Mouse (Mus musculus) activated CD4-positive, CD25-positive, alpha-beta regulatory T cell, adult 9 weeks (primary cell): ENCODE measurements around the gene Cyfip1. TPM values are rescaled to one million over a fixed set of nuclear protein-coding genes. Genes with fewer than 3 reads are reported as not detected.

ENCODE experiments used
- polyA plus RNA-seq: library from polyadenylated mRNA; unstranded; fragments of 100-300 nt; shearing (Covaris generic); gene quantifications from one replicate; pipeline ENCODE4 v1.2.1, GENCODE M21; 2017

Cyfip1 gene
- 116 TPM for polyA plus RNA-seq

DNA sequence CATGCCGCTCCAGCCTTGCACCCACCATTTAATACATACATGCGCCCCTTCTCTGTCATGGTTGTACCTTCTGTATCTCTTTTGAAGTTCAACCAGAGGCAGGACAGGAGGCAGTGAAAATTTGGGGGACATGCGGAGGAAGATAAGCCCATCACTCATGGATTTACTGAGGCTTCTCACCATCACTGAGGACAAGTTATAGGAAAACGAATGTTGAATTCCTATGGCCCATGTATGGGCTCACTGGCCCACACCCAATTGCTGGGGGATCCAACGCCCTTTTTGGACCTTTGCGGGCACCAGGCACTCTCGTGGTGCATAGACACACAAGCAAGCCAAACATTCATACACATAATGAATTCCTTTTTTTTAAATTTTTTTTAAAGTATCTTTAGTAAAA is at the start of gene Cyfip1:
Gene Cyfip1 (plus strand): TSS at position 301 of the 400 bp plus-strand sequence.

GRCm38 (mm10) chr7:55793952-55794603 is 47.5 kb upstream of the Cyfip1 start, which contains the start of gene Tubgcp5:
Gene Tubgcp5, plus strand, starts transcription at chr7:55794154.

GRCm38 (mm10) chr7:55962004-55962908 is 120.7 kb downstream of the Cyfip1 start, which contains the start of gene Nipa2:
Gene Nipa2, minus strand, starts transcription at chr7:55962476.

Other genes starting within 250 kb of the Cyfip1 start
- 0.71 TPM for gene Siglech, start 73.6 kb upstream of the Cyfip1 start, polyA plus RNA-seq
- gene Tubgcp5, start 47.6 kb upstream of the Cyfip1 start, polyA plus RNA-seq: 56.1 TPM
- 32.4 TPM for gene Nipa2, start 120.7 kb downstream of the Cyfip1 start, polyA plus RNA-seq
- gene Nipa1, start 178.2 kb downstream of the Cyfip1 start, polyA plus RNA-seq: 0.10 TPM
- gene Herc2, start 208.5 kb downstream of the Cyfip1 start, polyA plus RNA-seq: 34.7 TPM